Mouse (Mus musculus) liver, embryonic 15.5 days (tissue): ENCODE measurements around the gene Bloc1s3. TPM values are rescaled to one million over a fixed set of nuclear protein-coding genes. Genes with fewer than 3 reads are reported as not detected.

ENCODE experiments used
- ATAC-seq: fragments of 200-750 bp; cut with Nextera tagmentation; 2 replicates; pipeline ENCODE4 v1.8.0; 2017; ENCODE audit warnings: moderate number of reproducible peaks, mild to moderate bottlenecking, moderate library complexity; ENCODE audit not compliant: insufficient read depth
- H3K27ac ChIP-seq: fragments of 300-500 bp; sonication (generic); replicated peaks from 2 replicates; pipeline ENCODE4 v1.5.1; 2015; ENCODE audit warnings: mild to moderate bottlenecking, inconsistent platforms
- H3K27me3 ChIP-seq: fragments of 300-500 bp; sonication (generic); 2 replicates; pipeline ENCODE4 v1.6.1; 2015; ENCODE audit warnings: mild to moderate bottlenecking, inconsistent platforms
- H3K36me3 ChIP-seq: fragments of 300-500 bp; sonication (generic); replicated peaks from 2 replicates; pipeline ENCODE4 v1.6.1; 2015; ENCODE audit warnings: moderate library complexity, mild to moderate bottlenecking, inconsistent platforms
- H3K4me1 ChIP-seq: fragments of 300-500 bp; sonication (generic); replicated peaks from 2 replicates; pipeline ENCODE4 v1.6.1; 2015; ENCODE audit warnings: inconsistent platforms
- H3K4me2 ChIP-seq: fragments of 300-500 bp; sonication (generic); 2 replicates; pipeline ENCODE4 v1.6.1; 2015; ENCODE audit warnings: moderate library complexity, mild to moderate bottlenecking, inconsistent platforms
- H3K4me3 ChIP-seq: fragments of 300-500 bp; sonication (generic); replicated peaks from 2 replicates; pipeline ENCODE4 v1.5.1; 2015; ENCODE audit warnings: mild to moderate bottlenecking, inconsistent platforms
- H3K9ac ChIP-seq: fragments of 300-500 bp; sonication (generic); 2 replicates; pipeline ENCODE4 v1.6.1; 2015; ENCODE audit warnings: moderate library complexity, mild to moderate bottlenecking, inconsistent platforms
- H3K9me3 ChIP-seq: fragments of 300-500 bp; sonication (generic); replicated peaks from 2 replicates; pipeline ENCODE4 v1.6.1; 2016; ENCODE audit warnings: inconsistent platforms
- WGBS: fragments of 180-500 bp; shearing (Covaris S2); methylation state at CpG from one replicate; pipeline ENCODE4 v1.1.7; 2015; ENCODE audit warnings: mixed read lengths; ENCODE audit not compliant: insufficient replicate concordance; 5-methylcytosine and 5-hydroxymethylcytosine counted together
- polyA plus RNA-seq: library from polyadenylated mRNA; unstranded; fragments of >200 nt; fragmentation: Nextera tagmentation; extraction: Ambion mirVana; gene quantifications from 2 replicates; pipeline ENCODE4 v1.2.1, GENCODE M21; 2015

The Bloc1s3 gene
- polyA plus RNA-seq, 1 experiment from 2014 or later: 0.79 TPM

DNA sequence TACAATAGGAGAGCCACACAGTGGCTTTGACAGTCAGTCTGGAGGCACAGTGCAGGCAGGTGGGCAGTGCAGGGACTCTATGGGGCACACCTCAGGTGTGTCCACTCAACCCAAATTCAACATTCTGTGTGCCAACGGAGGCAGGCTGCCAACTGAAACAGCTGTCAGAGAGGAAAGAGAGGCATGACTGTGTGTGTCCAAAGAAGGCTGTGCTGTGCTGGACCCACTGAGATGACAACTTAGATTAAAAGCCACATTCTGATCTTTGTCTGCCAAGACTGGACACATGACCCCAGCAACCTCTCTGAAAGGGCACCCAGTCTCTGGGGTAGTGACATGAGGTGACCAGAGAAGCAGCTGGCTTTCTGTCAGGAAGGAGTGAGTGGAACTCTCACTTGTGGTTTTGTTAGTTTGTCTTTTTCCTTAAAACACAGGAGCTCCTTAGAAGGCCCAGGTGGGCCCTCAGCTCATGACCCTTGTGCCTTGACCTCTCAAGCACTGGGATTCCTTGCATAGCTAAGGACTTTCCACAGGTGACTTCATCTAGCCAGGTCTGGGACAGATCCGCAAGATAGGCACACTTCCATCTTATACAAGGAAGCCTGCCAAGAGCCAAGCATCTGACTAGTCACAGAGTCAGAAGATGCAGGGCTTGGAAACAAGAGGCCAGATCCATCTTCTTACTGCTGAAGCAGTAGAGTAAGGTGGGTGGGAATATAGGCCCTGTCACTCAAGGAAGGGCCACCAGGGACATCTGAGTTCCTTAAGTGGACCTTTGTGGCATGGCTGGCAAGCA, 32.8 kb upstream of the Bloc1s3 start:
- no peak overlapping the region for H3K4me2 ChIP-seq
- H3K27ac ChIP-seq: no peak overlapping the region
- no peaks in the 10 kb centered on the region for H3K27me3 ChIP-seq
- H3K9ac ChIP-seq: no peak overlapping the region
- peaks cover 22% of the 10 kb centered on the region for H3K36me3 ChIP-seq
- H3K4me1 ChIP-seq: peaks cover 32% of the 10 kb centered on the region
- H3K4me3 ChIP-seq: no peak overlapping the region
- no peaks in the 10 kb centered on the region for H3K9me3 ChIP-seq
- WGBS: 92% methylated on average over 2 of the region's 2 CpGs
- ATAC-seq: no peak

DNA sequence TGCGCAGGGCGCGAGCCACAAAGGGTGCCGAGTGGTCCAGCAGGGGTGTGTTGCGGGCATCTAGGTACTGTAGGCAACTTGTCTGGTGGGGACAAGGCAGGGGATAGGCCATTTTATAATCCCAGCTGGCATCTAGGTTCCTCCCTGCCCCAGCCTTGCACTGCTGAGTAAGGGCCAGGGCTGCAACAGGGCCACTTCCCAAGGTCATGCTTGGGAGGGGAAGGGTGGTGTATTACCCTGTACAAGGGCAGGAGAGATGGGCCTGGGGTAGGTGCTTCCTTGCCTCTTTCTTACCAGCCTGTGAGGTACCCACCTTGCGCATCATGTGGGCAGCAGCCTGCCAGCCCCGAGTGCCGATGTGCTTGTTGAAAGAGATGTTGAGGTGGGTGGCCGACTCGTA, 26.5 kb upstream of the Bloc1s3 start:
- WGBS: 89% methylated on average over 10 of the region's 10 CpGs
- Histone ChIP-seq H3K27me3 (no peaks in the 10 kb centered on the region), H3K27ac (no peak overlapping the region), H3K36me3 (peaks cover 74% of the 10 kb centered on the region), H3K4me2 (no peak overlapping the region), H3K9me3 (no peaks in the 10 kb centered on the region), H3K9ac (no peak overlapping the region), H3K4me3 (no peak overlapping the region), H3K4me1 (0 out of 2 replicates have a peak, but pooled peaks cover 3% of the 10 kb centered on the region)
- no peak for ATAC-seq

DNA sequence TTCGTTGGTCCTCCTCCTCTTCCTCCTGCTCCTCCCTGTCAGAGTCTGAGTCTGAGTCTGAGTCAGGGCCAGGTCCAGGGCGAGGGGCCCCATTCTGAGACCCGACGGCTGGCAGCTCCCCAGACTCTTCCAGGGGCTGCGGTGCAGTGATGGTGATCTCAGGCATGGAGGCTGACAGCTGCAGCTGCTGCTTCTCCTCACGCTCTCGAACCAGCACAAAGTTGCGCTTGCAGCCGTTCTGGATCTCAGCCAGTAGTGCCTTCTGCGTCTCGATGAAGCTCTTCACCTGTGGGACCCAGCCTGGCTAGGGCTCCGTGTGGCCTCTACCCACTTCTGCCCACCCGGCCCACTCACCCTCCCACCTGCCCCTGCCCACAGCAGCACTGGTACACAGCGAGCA, 24.1 kb upstream of the Bloc1s3 start:
- H3K9me3 ChIP-seq: no peaks in the 10 kb centered on the region
- 88% methylated on average over 14 of the region's 14 CpGs for WGBS
- ATAC-seq: no peak
- no peak overlapping the region for H3K27ac ChIP-seq
- H3K9ac ChIP-seq: no peak overlapping the region
- H3K27me3 ChIP-seq: no peaks in the 10 kb centered on the region
- 0 out of 2 replicates have a peak, but pooled peaks cover 3% of the 10 kb centered on the region for H3K4me1 ChIP-seq
- H3K4me3 ChIP-seq: no peak overlapping the region
- H3K36me3 ChIP-seq: peaks cover 78% of the 10 kb centered on the region
- no peak overlapping the region for H3K4me2 ChIP-seq

DNA sequence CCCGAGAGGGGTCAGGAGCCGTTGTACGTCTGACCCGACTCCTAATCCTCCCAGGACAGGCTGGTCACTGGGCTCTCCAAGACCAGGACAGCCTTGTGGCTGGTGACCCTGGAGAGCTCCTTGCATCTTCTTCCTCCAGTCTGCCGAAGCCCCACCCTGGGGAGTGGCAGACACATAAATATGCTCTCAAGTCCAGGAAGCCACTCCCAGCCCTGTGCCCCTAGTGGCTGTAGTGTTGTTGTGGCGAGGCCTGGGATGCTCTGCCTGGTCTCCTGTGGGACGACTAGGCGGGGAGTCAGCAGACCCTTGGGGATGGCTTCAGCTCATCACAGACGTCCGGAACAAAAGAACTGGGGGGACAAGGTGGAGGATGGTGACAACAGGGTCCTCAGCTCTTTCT, 22.9 kb upstream of the Bloc1s3 start:
- Histone ChIP-seq H3K4me3 (no peak overlapping the region), H3K9ac (no peak overlapping the region), H3K9me3 (no peaks in the 10 kb centered on the region), H3K4me2 (no peak overlapping the region), H3K4me1 (0 out of 2 replicates have a peak, but pooled peaks cover 3% of the 10 kb centered on the region), H3K27ac (no peak overlapping the region), H3K27me3 (peaks cover 5% of the 10 kb centered on the region; the same call in 1 of the 2 replicates), H3K36me3 (peaks cover 72% of the 10 kb centered on the region)
- ATAC-seq: no peak
- 71% methylated on average over 10 of the region's 10 CpGs for WGBS

DNA sequence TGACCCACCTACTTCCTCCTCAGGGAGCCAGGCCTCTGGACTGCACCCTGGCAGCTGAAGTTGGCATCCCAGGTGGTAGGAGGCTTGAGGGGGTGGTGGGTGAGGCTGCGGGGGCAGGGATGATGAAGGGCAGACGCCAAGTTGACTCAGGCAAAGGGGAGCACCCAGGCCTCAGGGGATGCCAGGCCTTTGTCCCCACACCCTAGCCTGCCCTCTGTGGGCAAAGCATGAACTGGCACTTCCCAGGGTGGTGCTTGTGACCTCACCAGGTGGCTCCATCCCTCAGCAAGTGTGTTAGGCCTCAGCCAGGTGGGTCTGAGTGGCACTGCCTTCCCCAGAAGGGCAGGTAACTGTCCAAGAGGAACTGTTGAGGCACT, 16.9 kb upstream of the Bloc1s3 start:
- ATAC-seq: no peak
- Histone ChIP-seq H3K4me1 (peaks cover 22% of the 10 kb centered on the region), H3K36me3 (peaks cover 13% of the 10 kb centered on the region), H3K27me3 (peaks cover 64% of the 10 kb centered on the region), H3K4me3 (no peak overlapping the region), H3K9ac (no peak overlapping the region), H3K27ac (no peak overlapping the region), H3K4me2 (no peak overlapping the region), H3K9me3 (no peaks in the 10 kb centered on the region)
- 53% methylated on average over 2 of the region's 2 CpGs for WGBS

DNA sequence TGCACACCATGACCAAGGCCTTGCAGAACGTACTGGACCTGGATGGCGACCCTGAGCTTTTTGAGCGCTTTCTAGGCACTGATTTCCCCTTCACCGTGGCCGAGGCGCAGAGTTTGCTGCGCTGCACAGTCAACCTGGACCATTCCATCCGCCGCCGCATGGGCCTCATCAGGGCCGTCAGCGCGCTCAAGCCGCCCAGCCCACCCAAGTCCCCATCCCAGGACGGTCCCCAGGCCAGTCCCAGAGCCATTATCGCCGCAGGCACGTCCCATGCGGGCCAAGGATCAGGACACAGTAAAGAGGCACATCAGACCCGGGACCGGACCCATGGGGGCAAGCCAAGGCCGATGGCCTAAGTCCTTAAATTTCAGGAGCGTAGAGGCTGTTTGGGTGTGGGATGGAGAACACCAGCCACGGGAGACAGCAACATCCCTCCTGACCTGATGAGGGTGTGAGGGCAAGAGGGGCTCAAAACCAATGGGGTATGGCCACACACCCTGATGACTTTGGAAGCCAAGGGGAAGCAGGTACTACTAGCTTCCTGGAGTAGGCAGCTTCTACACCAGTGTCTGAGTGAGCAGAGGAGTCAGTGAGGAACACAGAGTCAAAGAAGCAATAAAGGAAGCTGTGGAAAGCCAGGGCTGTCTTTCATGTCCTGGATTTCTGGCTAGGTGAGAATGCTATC, 16.4 kb upstream of the Bloc1s3 start:
- H3K36me3 ChIP-seq: peaks cover 8% of the 10 kb centered on the region
- H3K4me3 ChIP-seq: peak overlapping the region; percentile 37; the same call in 1 of the 2 replicates
- H3K9ac ChIP-seq: no peak overlapping the region
- H3K27ac ChIP-seq: no peak overlapping the region
- ATAC-seq: no peak
- H3K9me3 ChIP-seq: no peaks in the 10 kb centered on the region
- WGBS: 20% methylated on average over 24 of the region's 24 CpGs
- H3K4me1 ChIP-seq: peaks cover 27% of the 10 kb centered on the region
- H3K4me2 ChIP-seq: peak overlapping the region; percentile 61
- H3K27me3 ChIP-seq: peaks cover 70% of the 10 kb centered on the region

DNA sequence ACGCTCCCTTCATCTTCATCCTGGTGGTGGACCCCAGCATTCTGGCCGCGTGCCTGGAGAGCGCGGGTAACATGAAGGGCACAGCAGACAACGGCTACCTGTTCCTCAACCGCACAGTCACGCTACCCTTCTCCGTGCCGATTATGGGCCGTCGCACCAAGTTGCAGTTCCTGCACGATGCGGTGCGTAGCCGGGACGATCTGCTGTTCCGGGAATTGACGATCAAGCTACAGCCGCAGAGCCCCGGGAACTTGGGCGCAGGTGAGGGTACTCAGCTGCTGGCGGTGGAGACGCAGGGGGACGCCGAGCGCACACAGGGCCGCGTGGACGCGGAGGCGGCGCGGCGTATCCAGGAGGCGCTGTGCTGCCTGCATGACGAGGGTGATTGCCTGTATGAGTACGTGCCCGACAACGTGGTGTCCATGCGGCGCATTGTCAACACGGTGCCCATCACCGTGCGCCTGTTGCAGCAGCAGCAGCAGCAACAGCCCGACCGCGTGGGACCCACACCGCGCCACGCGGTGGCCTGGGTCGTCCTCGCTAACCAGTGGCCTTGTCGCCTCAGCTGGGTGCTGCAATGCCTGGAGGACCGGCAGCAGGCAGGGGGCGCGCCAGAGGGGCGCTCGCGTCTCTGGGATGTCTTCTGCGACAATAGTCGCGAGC, 15.7 kb upstream of the Bloc1s3 start:
- Histone ChIP-seq H3K9ac (no peak overlapping the region), H3K4me3 (peak overlapping the region; percentile 37)
- under 1% methylated on average over 64 of the region's 64 CpGs for WGBS

DNA sequence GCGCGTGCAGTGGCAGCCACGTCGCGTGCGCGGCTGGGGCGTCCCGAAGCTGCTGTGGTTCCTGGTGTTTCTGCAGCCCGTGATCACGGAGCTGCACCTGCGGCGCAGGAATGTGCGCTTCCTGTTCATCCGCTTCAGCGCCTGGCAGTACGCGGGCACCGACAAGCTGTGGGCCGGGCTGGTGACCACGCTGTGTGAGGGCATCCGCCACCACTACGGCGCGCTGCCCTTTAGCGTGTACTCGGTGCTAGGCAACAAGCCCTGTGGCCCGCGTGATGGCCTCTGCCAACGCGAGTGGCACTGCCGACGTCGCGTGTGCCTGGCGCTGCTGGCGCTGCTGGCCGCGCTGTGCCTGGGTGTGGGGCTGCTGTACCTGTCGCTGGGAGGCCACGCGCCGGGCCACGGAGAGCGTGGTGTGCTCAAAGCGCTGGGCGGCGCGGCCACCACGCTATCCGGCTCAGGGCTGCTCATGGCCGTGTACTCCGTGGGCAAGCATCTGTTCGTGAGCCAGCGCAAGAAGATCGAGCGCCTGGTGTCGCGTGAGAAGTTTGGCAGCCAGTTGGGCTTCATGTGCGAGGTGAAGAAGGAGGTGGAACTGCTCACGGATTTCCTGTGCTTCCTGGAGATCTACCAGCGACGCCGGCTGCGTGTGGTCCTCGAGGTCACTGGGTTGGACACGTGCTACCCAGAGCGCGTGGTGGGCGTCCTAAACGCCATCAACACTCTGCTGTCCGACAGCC, 15.0 kb upstream of the Bloc1s3 start:
- H3K4me2 ChIP-seq: peak overlapping the region; percentile 61
- H3K27ac ChIP-seq: no peak overlapping the region
- H3K36me3 ChIP-seq: no peaks in the 10 kb centered on the region
- H3K27me3 ChIP-seq: peaks cover 84% of the 10 kb centered on the region
- no peak for ATAC-seq
- H3K9me3 ChIP-seq: no peaks in the 10 kb centered on the region
- peak overlapping the region; percentile 37; the same call in 1 of the 2 replicates for H3K4me3 ChIP-seq
- peaks cover 28% of the 10 kb centered on the region for H3K4me1 ChIP-seq
- no peak overlapping the region for H3K9ac ChIP-seq
- 12% methylated on average over 72 of the region's 72 CpGs for WGBS

More for the DNA sequence above, 15.7 kb upstream of the Bloc1s3 start:
- no peak overlapping the region for H3K27ac ChIP-seq
- H3K4me2 ChIP-seq: peak overlapping the region; percentile 61
- H3K36me3 ChIP-seq: 0 out of 2 replicates have a peak, but pooled peaks cover 3% of the 10 kb centered on the region
- no peaks in the 10 kb centered on the region for H3K9me3 ChIP-seq
- H3K27me3 ChIP-seq: peaks cover 76% of the 10 kb centered on the region
- peaks cover 28% of the 10 kb centered on the region for H3K4me1 ChIP-seq
- peak; percentile 13; the same call in 1 of the 2 replicates for ATAC-seq

DNA sequence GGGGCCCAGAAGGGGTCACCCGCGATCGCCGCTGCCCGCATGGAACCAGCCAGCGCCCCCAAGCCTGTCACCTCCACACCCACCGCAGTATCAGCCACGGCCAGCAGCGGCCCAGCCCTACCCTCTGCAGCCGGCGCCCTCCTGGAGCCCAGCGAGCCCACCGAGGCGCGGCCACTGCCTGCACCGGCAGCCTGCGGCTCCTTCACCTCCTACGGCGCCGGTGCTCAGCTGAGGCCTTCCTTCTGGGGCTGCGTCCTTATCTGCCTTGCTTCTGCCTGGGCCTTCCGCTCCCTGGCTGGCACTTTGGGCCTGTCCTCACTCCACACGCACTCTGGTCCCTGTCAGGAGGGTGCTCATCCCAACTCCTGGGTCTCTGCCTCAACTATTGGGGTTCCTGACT, 11.9 kb upstream of the Bloc1s3 start:
- ATAC-seq: no peak
- H3K9me3 ChIP-seq: no peaks in the 10 kb centered on the region
- peaks cover 28% of the 10 kb centered on the region for H3K4me1 ChIP-seq
- no peak overlapping the region for H3K9ac ChIP-seq
- H3K36me3 ChIP-seq: no peaks in the 10 kb centered on the region
- WGBS: 4% methylated on average over 22 of the region's 23 CpGs
- peak overlapping the region; percentile 44 for H3K4me2 ChIP-seq
- H3K4me3 ChIP-seq: 0 out of 2 replicates have a peak overlapping the region, but pooled peaks have one; percentile 12
- H3K27ac ChIP-seq: no peak overlapping the region
- peaks cover 100% of the 10 kb centered on the region for H3K27me3 ChIP-seq

DNA sequence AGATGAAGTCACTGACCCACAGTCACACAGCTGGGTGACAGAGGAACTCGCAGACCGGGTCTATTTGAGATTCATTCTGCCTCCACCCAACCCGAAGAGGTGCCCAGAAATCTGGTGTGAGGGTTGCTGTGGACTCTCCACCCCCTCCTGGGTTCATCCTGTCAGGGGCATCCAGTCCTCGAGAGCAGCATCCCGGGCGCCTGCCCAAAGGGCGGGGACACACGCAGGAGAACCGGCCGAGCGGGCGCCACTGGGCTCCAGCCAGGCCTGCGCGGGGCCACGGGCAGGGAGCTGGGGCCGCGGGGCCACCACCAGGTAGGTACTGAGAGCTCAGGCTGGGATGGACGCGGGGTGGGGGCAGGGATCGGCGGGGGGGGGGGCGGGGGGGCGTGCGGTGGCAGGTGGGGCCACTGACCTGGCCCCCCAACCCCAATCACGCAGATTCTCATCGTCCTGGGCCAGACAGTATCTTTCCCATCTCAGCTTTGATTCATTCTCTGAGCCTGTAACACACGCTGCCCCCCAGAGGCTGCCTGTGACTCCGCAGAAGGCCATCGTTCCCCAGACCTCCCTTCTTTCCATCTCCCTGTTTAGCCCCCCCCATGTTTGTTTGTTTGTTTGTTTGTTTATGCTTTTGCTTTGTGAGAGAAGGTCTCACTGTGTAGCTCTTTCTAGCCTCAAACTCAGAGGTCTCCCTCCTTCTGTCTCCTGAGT, 9.6 kb upstream of the Bloc1s3 start, which contains the start of gene Nkpd1:
Gene Nkpd1 (plus strand): TSS at position 187 of the 714 bp plus-strand sequence.
- peaks cover 11% of the 10 kb centered on the region for H3K4me1 ChIP-seq
- WGBS: 5% methylated on average over 29 of the region's 29 CpGs
- H3K27me3 ChIP-seq: peaks cover 80% of the 10 kb centered on the region
- H3K36me3 ChIP-seq: no peaks in the 10 kb centered on the region
- no peak within 1 kb of the TSS for H3K4me3 ChIP-seq
- H3K27ac ChIP-seq: no peak within 1 kb of the TSS
- no peak within 1 kb of the TSS; the same call in 1 of the 2 replicates for H3K4me2 ChIP-seq
- no peaks in the 10 kb centered on the region for H3K9me3 ChIP-seq
- no peak within 1 kb of the TSS for H3K9ac ChIP-seq
- no peak for ATAC-seq
